In genomic region chr9:37047490-37047889, GRCm38 (mm10) we compare ENCODE assay signal across 15 mouse cellular contexts.
DNase-seq lines count a peak whose midpoint lies in the region; ATAC-seq and TF ChIP-seq lines count a peak whose summit lies in the region.
"Had no signal": no experiment of that assay in that cellular context is flagged by ENCODE, and none has a peak within 500 bp of the region (broad histone marks: within the 10 kb centered on the region; RNA-seq: fewer than 3 reads in every experiment).

No protein-coding gene starts in this region.

- peaks cover 43% of the 10 kb centered on the region for H3K4me1 ChIP-seq in neural tube, embryonic 13.5 days (replicated peaks)
- H3K4me1 ChIP-seq in neural tube, embryonic 15.5 days, result peaks cover 19% of the 10 kb centered on the region
- no peaks in the 10 kb centered on the region for H3K4me1 ChIP-seq in liver, postnatal 0 days (ENCODE audit: insufficient read depth)
- H3K4me1 ChIP-seq: liver, embryonic 13.5 days; megakaryocyte, embryonic 14.5 days had no signal

- no peak overlapping the region for H3K9ac ChIP-seq in neural tube, embryonic 13.5 days
- H3K9ac ChIP-seq in neural tube, embryonic 15.5 days (replicated peaks), result no peak overlapping the region
- H3K9ac ChIP-seq in liver, postnatal 0 days (replicated peaks), result no peak overlapping the region
- H3K9ac ChIP-seq: embryonic facial prominence, embryonic 13.5 days; hindbrain, embryonic 15.5 days; liver, embryonic 13.5 days had no signal

- TF ChIP-seq CTCF in liver, postnatal 0 days (IDR thresholded peaks at IDR 0.05; ENCODE audit: low read depth), result no peak

- H3K36me3 ChIP-seq in neural tube, embryonic 13.5 days, result no peaks in the 10 kb centered on the region
- no peaks in the 10 kb centered on the region for H3K36me3 ChIP-seq in neural tube, embryonic 15.5 days
- no peaks in the 10 kb centered on the region for H3K36me3 ChIP-seq in liver, postnatal 0 days (replicated peaks; ENCODE audit: insufficient read depth, low read length)
- H3K36me3 ChIP-seq: embryonic facial prominence, embryonic 13.5 days; hindbrain, embryonic 15.5 days; liver, embryonic 13.5 days had no signal

- peak overlapping the region; percentile 62; the same call in 1 of the 2 replicates for H3K27ac ChIP-seq in neural tube, embryonic 13.5 days (replicated peaks)
- no peak overlapping the region for H3K27ac ChIP-seq in neural tube, embryonic 15.5 days (replicated peaks)
- H3K27ac ChIP-seq in liver, postnatal 0 days (ENCODE audit: low read depth), result no peak overlapping the region
- H3K27ac ChIP-seq: embryonic facial prominence, embryonic 13.5 days; hindbrain, embryonic 15.5 days; liver, embryonic 13.5 days had no signal

- ATAC-seq in neural tube, embryonic 13.5 days (ENCODE audit: low read depth), result no peak
- no peak for ATAC-seq in neural tube, embryonic 15.5 days (ENCODE audit: low FRiP score)
- no peak for ATAC-seq in granulocyte monocyte progenitor cell, adult 5-6 weeks (replicated peaks; ENCODE audit: poor library complexity, severe bottlenecking)
- no peak for ATAC-seq in liver, postnatal 0 days

- no peaks in the 10 kb centered on the region for H3K9me3 ChIP-seq in neural tube, embryonic 13.5 days
- H3K9me3 ChIP-seq in neural tube, embryonic 15.5 days (replicated peaks), result no peaks in the 10 kb centered on the region
- H3K9me3 ChIP-seq in liver, postnatal 0 days (ENCODE audit: low read length), result no peaks in the 10 kb centered on the region
- H3K9me3 ChIP-seq: embryonic facial prominence, embryonic 13.5 days; hindbrain, embryonic 15.5 days; liver, embryonic 13.5 days had no signal

- no peak overlapping the region for H3K4me2 ChIP-seq in neural tube, embryonic 13.5 days
- no peak overlapping the region for H3K4me2 ChIP-seq in neural tube, embryonic 15.5 days
- H3K4me2 ChIP-seq in liver, postnatal 0 days (ENCODE audit: low read depth, low read length), result no peak overlapping the region
- H3K4me2 ChIP-seq: embryonic facial prominence, embryonic 13.5 days; hindbrain, embryonic 15.5 days; liver, embryonic 13.5 days had no signal

- intact Hi-C loops in heart, postnatal 10 days (cut with DNase I), result no loop called here

- DNase-seq in adrenal gland, postnatal 10 days, result peak; percentile 41
- DNase-seq in adrenal gland, postnatal 36 days, result no peak
- peak; percentile 55 to 69 for DNase-seq in heart, postnatal 10 days
- DNase-seq in spleen, postnatal 36 days (ENCODE audit: low spot score in 2 of 2), result no peak
- no peak for DNase-seq in liver, postnatal 0 days
- DNase-seq: B cell, adult 2 months; cerebellum, adult 2 months; kidney, postnatal 14 days; liver, embryonic 13.5 days had no signal

- no peak for TF ChIP-seq EP300 in liver, postnatal 0 days (IDR thresholded peaks at IDR 0.05; ENCODE audit: low read depth)

- H3K4me3 ChIP-seq in neural tube, embryonic 13.5 days, result no peak overlapping the region
- no peak overlapping the region for H3K4me3 ChIP-seq in neural tube, embryonic 15.5 days (replicated peaks)
- no peak overlapping the region for H3K4me3 ChIP-seq in liver, postnatal 0 days (ENCODE audit: low read depth, low read length)
- H3K4me3 ChIP-seq: embryonic facial prominence, embryonic 13.5 days; hindbrain, embryonic 15.5 days; liver, embryonic 13.5 days; megakaryocyte, embryonic 14.5 days had no signal

- 67% methylated on average over 5 of the region's 5 CpGs for WGBS in neural tube, embryonic 13.5 days
- WGBS in neural tube, embryonic 15.5 days, result 68% methylated on average over 5 of the region's 5 CpGs
- WGBS in liver, postnatal 0 days (ENCODE audit: insufficient replicate concordance), result 62% methylated on average over 5 of the region's 5 CpGs

- no peaks in the 10 kb centered on the region for H3K27me3 ChIP-seq in neural tube, embryonic 13.5 days
- H3K27me3 ChIP-seq in neural tube, embryonic 15.5 days (replicated peaks), result no peaks in the 10 kb centered on the region
- H3K27me3 ChIP-seq in liver, postnatal 0 days (ENCODE audit: insufficient read depth, low read length), result no peaks in the 10 kb centered on the region
- H3K27me3 ChIP-seq: embryonic facial prominence, embryonic 13.5 days; hindbrain, embryonic 15.5 days; liver, embryonic 13.5 days had no signal

Comparison
In these comparisons a context has a peak if more than half of its experiments do, and no peak if none do; other contexts are left out.
1. DNase-seq: peak in adrenal gland, postnatal 10 days (single experiment) and heart, postnatal 10 days (2 of 2); none in adrenal gland, postnatal 36 days (0 of 2), spleen, postnatal 36 days (0 of 2) and liver, postnatal 0 days (single experiment).